Mouse (Mus musculus) yolk sac, embryonic 10.5 days (tissue): ENCODE results near the gene Tnfsf12.
"Not testable (repeated sequence)": the region's sequence is repeated elsewhere in the genome, so short reads cannot be mapped to it uniquely, and the experiment has no call there.

Experiments used
- DNase-seq: peaks from one replicate; pipeline ENCODE4 v3.0.0-alpha.2; 2017; ENCODE audit warnings: low spot score

Gene Tnfsf12

DNA sequence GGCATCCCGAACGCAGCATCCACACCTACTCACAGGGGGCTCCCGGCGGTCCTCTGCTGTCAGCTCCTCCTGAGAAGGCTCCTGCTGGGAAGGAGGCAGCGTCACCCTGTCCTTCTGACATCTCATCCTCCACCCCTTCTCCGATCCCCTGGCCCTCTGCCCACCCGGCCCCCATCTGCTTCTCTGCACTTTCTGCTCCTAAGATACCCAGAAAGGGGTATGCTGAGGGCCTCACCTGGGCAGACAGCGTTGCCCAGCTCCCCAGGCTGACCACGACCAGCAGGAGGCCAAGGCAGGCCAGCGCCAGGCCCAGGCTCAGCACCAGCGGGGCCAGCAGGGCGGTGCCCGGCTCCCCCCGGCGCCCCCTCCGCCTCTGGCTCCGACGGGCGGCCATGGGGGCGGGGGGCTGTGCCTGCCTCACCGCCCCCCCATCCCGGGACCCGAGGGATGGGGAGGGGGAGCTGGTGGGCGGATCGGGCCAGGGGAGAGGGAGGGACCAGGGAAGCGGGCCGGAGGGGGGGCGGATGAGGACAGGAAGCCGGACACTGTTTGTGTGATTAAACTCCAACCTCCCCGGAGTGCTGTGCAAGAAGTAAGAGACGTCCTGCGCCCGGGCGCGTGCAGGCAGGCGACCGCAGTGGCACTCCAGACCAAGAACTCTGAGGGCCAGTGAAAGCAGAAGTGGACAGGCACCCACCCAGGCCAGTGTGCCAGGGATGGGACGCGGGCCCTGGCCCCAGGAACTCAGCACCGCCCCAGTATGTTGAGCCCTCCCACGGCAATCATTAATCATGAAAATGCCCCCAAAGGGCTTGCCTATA, at the start of gene Tnfsf12, which contains the start of gene Tnfsfm13:
Tnfsf12 (minus strand) TSS at position 489 of the 821 bp plus-strand sequence.
Tnfsfm13 (minus strand) TSS at position 738 of the 821 bp plus-strand sequence.
- peak; percentile 83 for DNase-seq

DNA sequence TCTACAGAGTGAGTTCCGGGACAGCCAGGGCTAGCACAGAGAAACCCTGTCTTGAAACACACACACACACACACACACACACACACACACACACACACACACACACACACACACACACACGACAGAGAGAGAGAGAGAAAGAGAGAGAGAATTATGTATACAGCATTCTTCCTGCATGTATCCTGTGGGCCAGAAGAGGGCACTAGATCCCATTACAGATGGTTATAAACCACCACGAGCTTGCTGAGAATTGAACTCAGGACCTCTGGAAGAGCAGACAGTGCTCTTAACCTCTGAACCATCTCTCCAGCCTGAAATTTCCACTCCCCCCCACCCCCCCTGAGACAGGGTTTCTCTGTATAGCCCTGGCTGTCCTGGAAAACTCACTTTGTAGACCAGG, 35.8 kb upstream of the Tnfsf12 start:
- DNase-seq, result not testable (repeated sequence)

DNA sequence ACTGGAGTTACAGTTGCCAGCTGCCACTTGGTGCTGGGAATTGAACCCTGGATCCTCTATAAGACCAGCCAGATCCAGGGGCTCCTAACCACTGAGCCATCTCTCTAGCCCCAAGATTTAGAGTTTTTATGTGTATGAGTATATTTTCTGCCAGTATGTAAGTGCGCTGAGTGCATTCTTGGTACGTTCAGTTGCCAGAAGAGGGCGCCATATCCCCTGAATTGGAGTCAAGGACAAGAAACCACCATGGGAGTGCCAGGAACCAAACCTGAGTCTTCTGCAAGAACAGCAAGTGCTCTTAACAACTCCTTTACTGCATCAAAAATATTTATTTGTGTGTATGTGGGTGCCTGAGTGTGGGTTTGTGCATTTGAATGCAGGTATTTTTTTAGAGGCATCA, 33.4 kb upstream of the Tnfsf12 start:
- DNase-seq, result peak; percentile 17

DNA sequence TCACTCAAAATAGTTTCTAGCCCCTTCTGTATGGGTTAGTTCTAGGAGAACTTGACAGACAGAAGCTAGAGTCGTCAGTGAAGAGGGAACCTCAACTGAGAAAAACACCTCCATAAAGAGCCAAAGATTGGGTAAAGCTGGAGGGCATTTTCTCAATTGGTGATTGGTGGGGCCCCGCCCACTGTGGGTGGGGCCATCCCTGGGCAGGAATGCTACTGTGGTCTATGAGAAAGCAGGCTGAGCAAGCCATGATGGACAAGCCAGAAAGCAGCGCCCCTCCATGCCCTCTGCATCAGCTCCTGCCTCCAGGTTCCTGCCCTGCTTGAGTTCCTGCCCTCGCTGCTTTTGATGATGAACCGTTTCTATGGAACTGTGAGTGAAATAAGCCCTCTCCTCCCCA, 30.3 kb upstream of the Tnfsf12 start:
- DNase-seq, result no peak

DNA sequence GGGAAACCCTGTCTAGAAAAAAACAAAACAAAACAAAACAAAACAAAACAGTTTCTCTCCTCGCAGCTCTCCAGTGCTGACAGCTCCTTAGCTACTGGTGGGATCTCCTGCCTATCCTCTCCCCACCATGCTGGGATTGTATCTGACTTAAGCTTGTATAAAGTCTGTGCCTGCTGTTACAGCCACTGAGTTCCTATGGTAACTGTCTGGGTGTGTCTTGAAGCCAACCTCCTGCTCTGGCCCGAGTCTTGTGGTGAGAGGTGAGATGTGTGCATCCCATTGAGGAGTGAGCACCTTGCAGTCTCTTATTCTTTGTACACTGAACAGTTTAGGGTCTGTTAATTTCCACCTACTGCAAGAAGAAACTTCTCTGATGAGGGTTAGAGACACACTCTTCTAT, 27.4 kb upstream of the Tnfsf12 start:
- no peak for DNase-seq

DNA sequence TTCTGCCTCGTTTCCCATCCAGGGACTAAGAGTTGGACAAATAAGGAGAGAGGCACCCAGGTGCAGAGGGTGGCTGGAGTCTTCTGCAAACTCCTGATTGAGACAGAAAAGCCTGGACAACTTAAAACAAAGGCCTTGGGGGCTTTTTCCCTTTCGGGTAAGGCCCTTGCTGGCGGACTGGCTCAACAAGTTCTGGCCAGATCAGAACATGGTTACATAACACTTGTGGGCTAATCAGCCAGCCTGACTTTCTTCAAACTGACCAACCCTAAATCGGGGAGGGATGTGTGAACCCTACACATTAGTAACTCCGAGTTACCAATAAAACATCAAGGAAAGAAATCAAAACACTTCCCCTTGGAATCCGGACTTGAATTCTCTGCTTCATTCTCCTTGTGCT, 25.2 kb upstream of the Tnfsf12 start:
- DNase-seq, result no peak

DNA sequence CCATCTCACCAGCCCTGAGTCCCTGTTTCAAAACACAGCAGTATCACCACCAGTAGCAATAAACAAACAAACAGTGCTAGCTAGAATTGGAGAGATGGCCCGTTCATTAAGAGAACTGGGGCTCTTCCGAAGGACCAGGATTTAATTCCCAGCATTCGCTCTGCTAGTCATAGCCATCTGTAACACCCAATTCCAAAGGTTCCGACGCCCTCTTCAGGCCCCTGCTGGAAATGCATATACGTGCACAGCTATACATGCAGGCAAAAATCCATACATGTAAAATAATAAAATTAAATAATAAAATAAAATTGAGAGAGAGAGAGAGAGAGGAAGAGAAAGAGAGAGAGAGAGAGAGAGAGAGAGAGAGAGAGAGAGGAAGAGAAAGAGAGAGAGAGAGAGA, 23.8 kb upstream of the Tnfsf12 start:
- no peak for DNase-seq

DNA sequence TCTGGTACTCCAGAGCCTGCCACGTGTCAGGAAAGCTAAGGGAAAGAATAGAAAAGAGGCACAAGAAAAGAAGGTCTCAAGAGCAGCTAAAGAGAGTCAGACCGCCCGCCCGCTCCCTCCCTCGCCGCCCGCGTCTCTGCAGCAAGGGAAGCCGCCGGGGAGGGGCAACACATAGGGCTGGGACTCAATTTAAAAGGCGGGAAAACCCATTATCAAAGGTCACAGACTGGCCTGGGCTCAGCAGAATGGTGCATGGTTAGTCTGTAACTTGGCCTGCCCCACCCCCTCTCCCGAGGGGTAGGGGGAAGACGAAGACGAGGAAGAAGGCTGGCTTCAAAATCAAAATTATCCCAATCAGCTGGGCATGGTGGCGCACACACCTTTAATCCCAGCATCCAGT, 23.0 kb upstream of the Tnfsf12 start:
- DNase-seq, result peak; percentile 85

DNA sequence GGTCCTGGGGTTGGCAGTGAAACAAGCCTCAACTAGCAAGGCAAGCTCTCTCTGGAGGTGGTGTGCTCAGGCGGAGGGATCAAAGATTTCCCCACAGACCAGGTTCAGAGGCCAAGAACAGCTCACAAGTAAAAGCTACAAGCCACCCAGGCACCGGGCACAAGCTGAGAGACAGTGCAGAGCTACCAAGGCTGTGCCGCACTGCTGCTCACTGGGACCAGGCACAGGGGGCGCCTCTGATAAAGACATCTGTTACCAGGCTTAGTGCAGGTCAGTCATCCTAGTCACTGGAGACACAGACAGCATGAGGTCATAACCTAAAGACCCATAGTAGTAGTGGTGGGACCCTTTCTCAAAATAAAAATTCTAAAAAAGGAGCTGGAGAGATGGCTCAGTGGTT, 21.3 kb upstream of the Tnfsf12 start:
- DNase-seq, result no peak

DNA sequence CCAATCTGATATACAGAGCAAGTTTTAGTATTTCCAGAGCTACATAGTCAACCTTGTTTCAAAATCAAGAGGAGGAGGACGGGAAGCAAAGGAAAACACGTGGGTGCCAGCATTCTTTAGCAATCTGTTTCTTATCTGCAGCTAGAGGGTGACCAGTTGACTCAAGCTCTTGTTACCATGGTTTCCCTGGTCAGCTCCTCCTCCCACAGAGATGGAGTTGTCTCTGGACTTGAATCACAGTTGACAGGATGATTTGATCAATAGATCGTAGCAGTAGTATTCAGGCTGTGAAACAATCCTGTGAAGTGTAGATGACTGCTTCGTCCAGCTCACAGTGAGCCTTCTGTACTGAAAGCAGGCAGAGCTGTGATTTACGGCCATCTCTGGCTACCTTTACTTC, 20.3 kb upstream of the Tnfsf12 start:
- peak; percentile 85 for DNase-seq

DNA sequence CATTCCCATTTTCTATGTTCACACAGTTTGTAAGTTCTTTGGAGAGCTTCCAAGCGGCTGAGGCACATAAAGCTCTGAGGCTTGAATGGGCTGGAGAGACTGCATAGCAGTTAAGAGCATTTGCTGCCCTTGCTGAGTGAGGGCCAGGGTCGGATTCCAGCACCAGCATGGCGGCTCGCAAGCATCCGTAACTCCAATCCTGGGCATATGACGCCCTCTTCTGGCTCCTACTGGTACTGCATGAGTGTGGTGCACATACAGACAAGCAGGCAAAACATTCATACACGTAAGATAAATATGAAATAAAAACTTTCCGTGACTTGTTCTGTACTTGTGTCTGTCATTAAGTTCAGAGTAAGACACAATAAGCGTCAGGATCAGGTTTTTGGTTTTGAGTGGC, 19.8 kb upstream of the Tnfsf12 start:
- no peak for DNase-seq

DNA sequence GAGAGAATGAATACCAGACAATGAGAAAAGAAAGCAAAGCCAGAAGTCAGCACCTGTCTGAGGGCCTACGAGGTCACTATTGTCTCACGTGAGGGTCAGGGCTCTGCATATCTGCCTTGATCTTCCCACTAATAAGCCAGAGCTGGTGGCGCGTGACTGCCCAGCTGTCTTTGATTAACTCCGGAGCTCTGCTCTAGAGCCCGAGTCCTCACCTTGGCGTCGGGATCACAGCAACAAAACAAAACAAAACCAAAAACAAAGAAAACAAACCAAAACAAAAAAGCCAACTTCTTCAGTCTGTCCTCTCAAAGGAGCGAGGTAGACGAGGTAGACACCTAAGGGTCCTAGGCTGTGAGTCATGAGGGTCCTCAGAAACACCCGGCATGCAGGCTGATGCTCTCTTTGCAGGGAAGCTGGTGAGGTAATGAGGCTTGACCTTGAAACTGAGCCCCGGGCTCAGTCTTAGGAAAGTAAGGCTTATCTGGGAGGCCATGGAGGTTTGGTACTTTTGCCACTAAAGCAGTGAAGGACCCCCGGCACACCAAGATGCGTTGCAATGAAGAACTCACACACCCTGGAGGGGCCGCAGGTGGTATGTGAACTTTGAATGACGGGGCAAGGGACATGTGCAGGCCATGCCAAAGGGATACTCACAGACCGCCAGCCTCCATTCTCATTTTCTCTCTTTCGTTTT, 19.1 kb upstream of the Tnfsf12 start:
- DNase-seq, result peak; percentile 81

DNA sequence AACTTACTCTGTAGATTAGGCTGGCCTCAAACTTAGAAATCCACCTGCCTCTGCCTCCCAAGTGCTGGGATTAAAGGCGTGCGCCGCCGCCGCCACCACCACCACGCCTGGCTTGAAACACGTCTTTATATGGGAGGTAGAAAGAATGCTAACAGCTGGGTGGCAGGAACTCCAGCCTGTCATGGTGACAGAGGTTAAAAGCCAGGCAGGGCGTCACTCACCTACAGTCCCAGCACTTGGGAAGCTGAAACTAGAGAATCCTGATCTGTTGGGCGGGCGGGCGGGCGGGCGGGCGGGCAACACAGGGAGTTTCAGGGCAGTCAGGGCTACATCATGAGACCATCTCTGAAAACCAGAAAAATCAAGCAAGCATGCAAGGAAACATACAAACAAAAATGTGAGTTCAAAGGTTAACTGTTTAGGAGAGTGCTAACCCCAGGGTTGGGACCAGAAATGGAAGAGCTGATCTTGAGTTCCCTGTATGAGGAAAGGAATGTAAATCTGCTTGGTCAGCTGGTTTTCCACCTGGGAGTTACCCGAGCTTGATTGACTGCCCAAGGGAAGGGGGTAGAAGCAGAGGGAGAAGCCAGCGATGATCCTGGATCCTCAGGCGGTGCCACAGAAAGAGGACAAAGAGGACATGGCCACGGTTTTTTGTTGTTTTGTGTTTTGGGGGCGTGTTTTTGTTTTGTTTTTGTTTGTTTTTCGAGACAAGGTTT, 17.5 kb upstream of the Tnfsf12 start:
- DNase-seq, result peak; percentile 63

DNA sequence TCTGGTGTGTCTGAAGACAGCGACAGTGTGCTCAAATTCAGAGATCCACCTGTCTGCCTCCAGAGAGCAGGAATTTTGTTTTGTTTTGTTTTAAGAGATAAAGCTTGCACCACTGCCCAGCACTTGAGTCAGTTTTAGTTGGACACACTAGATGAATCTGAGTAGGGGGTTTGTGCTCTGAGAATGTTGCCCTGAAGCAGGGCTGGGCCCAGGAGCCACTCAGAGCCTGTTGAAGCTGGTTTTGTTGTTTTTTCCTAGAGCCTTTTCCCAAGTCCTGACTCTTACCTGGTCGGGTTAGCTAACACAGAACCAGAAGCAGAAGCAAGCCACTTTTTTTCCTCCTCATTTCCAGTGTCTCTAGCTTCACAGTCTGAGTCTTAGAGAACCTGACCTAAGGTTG, 15.4 kb upstream of the Tnfsf12 start:
- no peak for DNase-seq

DNA sequence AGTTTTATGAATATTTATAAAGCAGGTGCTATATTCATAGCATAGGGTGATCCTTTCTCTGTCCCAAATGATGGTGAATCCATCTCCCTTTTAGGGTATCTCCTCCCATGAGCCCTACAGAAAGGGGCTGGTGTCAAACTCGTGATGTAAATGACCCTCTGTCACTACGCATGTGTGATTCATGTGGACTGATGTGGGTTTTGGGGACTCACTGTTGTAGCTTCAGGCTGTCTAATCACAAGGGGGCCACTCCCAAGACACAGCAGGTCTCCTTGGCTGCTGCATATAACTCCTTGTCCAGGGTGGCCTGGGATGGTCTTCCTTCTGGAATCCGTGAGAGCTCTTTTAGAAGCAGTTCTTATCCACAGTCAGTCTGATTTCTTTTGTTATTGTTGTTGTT, 14.8 kb upstream of the Tnfsf12 start:
- no peak for DNase-seq

DNA sequence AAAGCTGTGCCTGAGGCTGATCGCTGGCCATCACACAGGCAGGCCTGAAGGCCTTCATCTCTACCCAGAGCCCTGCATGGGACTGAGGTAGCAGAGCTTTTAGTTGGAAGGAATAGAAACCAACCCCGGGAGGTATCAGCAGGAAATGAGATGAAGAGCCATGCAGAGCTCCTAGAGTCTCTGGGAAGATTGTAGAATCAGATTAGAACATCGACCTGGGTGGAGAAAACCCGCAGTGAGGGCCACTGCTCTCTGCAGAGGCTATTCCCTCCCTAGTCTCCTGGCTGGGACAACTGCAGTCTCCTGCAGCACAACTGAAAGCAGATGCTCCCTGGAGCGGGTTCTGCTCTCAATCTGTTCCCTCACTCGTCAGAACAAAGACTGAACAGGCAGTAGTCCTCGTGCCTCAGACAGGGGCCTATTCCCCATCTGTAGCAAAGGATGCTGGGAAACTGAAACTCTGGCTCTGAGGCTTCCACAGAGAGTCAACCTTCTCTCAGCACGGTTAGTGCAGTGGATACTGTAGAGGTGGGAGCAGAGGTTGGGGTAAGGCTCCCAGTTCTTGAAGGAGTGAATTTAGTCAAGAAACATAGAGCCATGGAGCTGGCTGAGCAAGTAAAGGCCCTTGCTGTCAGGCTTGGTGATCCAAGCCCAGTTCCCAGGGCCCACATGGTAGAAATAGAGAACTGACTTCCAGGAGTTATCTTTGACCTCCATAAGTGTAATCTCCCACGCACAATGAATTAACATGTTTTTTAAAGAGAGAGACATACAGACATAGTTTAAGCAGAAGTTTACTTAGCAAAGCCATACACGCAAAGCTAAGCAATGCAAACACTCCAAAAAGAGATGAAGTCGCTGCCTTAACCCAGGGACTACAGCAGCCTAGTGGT, 14.2 kb upstream of the Tnfsf12 start:
- no peak for DNase-seq

DNA sequence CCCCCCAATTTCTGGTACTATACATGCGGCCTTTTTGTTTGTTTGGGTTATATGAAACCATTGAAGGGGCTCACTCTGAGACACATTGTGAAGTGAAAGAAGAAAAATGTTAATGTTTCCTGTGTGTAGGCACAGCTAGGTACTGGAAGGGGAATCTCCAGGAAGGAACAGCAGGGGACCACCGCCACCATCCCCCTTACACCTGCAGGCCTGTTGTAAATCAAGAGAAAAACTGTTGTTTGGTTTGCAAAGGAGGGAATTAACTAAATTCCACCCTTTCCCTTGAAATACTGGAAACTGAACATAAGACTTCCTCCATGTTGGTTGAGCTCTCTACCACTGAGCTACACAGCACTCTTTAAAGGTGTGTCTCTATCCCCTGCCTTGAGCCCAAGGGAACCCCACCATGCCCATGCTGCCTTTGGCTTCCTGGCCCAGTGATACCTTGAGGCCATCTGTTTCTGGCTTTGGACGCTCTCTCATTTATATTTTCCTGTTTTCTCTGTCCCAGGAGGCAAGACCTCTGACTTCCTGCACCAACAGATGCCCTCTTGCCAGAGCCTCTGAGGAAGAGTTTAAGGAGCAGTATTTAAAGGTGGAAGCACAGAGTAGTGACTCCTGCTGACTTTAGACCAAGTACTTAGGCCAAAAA, 13.1 kb upstream of the Tnfsf12 start:
- no peak for DNase-seq

DNA sequence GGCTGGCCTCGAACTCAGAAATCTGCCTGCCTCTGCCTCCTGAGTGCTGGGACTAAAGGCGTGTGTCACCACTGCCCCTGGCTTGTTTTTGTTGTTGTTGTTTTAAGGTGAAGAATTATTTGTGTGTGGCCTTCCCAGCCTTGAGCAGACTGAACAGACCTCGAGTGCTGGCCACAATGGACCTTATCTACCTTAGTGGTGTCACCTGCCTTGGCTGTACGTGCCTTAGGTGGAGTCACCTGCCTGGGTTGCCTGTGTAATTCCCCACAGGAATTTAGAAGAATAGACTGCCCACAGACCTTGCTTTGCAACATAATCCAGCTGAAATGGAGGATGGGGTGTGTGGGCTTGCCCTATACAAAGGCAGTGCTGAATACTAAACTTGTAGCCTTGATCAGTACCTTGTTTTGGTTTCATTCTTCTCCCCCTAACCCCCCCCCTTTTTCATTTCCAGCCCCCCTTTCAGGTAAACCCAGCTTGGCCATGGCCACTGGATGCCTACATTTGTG, 12.3 kb upstream of the Tnfsf12 start:
- no peak for DNase-seq

DNA sequence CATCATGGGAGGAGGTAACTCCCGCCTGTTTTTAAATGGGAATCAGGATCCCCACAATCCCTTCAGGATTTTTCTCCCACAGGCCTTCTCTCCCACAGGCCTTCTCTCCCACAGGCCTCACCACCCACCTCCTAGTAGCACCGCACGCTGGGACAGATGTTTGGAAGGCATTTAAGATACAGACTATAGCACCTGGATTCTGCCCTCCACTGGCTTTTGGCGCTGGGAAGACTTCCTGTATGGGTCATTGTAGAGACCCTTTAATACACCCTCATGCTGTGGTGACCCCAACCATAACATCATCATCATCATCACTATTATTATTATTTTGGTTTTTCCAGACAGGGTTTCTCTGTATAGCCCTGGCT, 11.8 kb upstream of the Tnfsf12 start:
- no peak for DNase-seq

DNA sequence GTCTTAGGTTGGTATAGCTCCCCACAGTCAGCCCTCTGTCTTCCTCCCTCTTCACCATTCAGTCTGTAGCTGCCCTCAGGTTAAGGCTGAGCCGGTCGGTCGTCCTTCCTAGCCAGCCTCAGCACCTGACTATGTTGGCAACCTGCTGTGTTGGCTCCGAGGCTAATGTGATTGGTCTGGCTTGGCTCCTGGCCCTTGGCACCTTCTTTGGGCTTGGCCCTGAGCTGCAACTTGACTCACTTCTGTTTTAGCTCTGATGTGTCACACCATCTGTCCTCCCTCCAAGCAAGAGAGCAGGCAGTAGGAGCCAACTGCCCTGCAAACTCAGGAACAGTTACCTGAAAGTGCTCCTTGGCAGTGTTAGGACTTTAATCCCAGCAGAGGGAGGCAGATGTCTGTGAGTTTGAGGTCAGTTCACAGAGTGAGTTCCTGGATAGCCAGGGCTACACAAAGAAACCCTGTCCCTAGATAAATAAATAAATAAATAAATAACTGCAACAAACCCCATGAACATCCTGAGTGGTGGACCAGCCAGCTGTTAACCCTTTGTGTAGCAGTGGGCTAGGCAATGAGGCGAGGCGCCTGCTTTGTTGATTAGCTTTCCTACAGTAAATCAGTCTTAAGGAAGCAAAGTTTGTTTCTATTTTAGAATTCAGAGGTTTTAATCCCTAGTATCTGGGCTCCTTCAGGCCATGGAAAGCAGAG, 11.3 kb upstream of the Tnfsf12 start:
- DNase-seq, result no peak

DNA sequence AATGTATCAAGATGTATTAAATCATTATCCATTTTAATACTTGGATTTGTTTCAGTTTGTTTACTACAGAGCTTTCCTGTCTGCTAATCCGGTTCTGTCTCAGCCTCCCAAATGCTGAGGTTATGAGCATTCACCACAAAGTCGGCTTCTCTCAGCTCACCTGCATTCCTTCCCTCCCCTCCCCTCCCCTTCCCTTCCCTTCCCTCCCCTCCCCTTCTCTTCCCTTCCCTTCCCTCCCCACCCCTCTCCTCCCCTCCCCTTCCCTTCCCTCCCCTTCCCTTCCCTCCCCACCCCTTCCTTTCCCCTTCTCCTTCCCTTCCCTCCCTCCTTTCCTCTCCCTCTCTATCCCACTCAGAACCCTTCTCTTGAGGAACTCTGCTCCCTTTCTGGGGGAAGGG, 9.0 kb upstream of the Tnfsf12 start:
- no peak for DNase-seq
